Mouse (Mus musculus) kidney, adult 11 months (tissue): ENCODE results near the gene Tsc2.

Source experiments
- DNase-seq: peaks from one replicate; pipeline ENCODE4 v3.0.0; 2022

The Tsc2 gene

DNA sequence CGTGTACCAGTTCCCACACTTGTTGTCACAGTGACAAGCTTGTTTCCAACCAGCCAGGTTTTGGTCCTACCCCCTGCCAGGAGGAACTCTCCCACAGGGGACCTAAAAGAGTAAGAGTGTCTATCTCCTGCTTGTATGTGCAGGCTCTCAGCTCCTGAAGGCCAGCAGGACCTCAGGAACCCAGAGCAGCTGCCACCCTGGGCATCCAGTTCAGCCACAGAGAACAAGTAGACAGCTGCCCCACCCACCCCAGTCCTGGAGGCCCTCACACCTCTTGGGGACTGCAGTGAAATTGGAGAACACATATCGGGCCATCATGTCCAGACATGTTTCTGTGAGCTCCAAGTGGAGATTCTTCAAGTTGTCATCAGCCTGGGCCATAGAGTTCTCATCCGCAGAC lies 27.9 kb downstream of the Tsc2 start:
- DNase-seq: no peak

DNA sequence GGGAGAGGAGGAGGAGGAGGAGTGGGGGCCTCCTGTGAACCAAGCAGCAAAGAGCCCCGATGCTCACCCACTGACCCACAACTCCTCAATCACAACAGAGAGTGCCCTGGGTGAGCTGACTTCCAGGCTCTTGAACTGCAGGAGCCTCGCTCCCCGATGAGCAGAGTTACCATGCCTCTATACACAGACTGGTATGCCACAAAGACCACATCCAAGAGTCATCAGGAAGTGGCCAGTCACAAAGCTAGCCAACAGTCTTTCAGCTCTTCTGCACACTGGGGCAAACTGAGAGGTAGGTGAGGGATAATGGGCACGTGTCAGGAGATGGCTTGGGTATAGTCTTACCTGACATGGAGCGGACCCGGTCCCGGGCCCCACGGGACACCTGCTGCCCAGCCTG lies 28.5 kb downstream of the Tsc2 start:
- DNase-seq: no peak

- no peak for DNase-seq
Measured at GRCm38 (mm10) chr17:24600502-24600901, 31.9 kb downstream of the Tsc2 start.

DNA sequence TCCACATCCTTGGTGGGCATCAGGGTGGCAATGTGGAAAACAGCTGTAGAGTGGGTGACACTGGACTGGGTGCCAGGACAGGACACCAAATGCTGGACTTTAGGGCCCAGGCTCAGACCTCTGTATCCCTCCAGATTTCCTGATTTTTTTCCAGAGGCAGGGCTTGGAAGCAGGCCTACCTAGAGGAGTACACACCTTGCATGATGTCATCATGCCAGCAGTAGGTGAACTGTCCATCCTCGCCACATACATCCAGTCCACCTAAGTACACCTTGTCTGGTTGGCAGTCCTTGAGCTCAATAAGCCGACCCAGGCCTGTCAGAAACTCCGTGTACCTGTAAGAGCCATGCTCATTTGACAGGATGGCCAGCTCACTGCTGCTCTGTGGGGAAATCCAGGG lies 34.4 kb downstream of the Tsc2 start:
- DNase-seq: no peak

DNA sequence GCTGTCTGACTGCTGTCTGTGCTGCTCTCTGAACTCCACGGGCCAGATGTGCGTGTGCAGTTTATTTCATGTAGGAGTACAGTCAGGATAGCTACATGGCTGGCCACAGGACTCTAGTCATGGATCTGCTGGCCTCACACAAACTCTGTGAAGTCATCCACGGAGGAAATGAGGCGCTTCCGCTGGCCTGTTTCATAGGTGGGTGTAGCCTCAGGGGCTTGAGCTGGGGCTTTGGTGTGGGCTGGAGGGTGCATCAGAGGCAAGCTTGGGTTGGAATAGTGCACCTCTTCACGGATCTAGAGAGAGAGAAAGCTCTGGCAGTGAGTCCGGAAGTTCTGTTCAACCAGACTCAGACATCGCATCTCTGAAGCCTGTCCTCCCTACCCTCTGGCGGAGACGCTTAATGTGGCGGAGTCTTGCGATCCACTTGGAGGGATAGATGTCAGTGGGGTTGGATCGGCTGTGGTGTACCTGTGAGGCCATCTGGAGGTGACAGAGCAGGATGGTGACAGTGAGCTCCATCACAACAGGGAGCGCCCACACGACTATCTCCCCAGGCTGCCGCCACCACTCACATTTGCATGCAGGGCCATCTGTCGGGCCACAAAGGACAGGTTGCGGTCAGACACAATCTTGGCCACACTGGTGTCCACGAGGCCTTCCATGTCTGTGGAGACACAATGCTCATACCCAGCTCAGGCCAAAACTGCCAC lies 35.8 kb downstream of the Tsc2 start:
- no peak for DNase-seq

DNA sequence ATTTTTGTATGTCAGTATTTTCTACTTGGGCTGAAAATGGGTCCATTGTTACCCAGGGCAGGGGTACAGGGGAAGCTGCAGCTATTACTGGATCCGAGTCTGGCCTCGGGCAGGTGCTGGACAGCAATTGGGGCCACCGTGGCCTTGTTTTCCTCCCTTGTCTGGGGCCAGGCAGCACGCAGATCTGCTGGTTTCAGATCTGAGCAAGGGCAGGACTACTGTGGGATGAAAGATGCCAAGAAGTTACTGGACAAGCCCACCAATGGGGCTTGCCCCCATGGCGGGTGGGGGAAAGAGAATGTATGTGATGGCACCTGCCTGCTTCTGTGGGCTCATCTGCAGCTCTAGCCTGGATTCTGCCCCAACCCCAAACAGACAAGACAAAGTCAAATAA lies 36.4 kb downstream of the Tsc2 start:
- no peak for DNase-seq

GRCm38 (mm10) chr17:24595126-24596072 lies 37.0 kb downstream of the Tsc2 start:
- DNase-seq: no peak

DNA sequence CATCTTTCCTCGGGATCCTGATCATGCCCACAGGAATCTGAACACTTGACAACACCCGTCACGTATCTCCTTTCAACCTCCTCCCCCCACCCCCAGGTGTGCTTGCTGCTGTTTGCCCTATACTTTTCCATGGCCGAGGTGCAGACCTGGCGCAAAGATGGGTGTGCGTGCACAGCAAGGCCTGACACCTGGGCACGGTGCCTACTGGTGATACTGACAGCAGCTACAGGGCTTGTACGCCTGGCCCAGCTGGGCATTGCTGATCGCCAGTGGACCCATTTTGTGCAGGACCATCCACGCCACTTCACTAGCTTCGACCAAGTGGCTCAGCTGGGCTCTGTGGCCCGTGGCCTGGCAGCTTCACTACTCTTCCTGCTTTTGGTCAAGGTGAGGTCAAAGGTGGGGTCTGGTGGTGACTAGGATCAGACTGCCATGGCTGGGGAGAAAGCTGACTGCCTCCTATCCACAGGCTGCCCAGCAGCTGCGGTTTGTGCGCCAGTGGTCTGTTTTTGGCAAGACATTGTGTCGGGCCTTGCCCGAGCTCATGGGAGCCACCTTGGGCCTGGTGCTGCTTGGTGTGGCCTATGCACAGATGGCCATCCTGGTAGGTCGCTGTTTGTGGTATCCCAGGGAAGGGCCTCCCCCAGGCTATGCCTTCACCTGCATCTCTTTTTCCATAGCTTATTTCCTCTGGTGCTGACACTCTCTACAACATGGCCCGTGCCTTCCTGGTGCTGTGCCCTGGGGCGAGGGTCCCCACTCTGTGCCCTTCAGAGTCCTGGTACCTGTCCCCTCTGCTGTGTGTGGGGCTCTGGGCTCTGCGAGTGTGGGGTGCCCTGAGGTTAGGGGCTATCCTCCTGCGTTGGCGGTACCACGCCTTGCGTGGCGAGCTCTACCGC lies 38.2 kb downstream of the Tsc2 start:
- DNase-seq: no peak

GRCm38 (mm10) chr17:24593248-24593647 lies 39.2 kb downstream of the Tsc2 start:
- no peak for DNase-seq

DNA sequence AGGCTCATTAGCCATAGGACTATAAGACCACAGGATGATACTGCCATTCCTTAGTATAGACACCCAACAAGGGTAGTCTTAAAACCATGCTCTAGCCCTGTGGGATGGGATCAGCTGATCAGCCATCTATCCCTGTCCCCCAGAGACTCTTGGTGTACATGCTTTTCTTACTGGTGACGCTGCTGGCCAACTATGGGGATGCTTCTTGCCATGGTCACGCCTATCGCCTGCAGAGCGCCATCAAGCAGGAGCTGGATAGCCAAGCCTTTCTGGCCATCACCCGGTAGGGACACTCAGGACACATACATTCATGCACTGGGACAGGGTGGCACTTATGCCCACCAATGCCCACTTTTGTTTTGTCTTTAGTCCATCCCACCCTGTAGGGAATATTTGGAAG lies 40.7 kb downstream of the Tsc2 start:
- no peak for DNase-seq

DNA sequence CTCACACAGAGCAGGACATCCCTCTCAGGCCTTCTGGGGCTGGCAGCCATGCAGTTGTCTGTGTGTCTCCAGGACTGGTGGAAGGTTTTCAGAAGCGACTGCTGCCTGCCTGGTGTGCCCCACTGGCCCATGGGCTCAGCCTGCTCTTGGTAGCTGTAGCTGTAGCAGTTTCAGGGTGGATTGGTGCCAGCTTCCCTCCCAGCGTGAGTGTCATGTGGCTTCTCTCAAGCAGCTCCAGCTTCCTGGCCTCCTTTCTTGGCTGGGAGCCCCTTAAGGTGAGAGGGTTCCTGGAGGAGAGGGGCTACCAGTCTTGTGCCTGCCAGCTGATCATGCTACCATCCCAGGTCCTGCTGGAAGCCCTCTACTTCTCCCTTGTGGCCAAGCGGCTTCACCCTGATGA lies 41.5 kb downstream of the Tsc2 start:
- no peak for DNase-seq

GRCm38 (mm10) chr17:24586532-24586931 lies 45.9 kb downstream of the Tsc2 start:
- no peak for DNase-seq

- no peak for DNase-seq
Measured at GRCm38 (mm10) chr17:24584520-24584919, 47.9 kb downstream of the Tsc2 start.

DNA sequence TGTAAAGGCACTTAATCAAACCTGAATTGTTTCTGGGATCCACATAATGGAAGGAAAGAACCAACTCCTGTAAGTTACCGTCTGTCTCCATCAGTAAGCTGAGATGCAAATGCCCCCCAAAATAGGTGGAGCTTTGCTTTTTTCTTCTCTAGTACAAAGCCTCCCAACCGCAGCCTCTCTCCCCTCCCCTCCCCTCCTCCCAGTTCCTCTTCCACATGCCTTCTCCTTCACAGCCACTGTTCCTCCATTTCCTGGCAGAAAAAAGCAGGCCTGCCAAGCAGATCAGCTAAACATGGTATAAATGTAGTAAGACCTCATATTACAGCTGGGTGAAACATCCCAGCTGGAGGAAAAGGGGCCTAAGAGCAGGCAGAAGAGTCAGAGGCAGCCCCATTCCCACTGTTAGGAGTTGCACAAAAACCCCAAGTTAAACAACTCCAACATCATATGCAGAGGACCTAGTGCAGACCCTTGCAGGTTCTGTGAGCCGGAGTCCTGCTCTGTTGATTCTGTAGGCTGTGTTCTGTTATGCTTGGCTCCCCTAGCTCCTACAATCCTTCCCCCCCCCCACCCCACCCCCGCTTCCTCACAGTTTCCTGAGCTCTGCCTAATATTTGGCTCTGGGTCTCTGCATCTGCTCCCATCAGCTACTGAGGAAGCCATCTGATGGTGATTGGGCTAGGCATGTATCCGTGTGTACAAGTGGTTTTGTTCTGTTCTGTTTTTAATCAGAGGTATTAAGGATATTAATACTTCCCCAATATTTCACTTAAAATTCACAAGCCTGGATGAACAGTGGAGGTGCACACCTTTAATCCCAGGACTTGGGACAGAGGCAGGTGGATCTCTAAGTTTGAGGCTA lies 48.6 kb downstream of the Tsc2 start:
- no peak for DNase-seq

DNA sequence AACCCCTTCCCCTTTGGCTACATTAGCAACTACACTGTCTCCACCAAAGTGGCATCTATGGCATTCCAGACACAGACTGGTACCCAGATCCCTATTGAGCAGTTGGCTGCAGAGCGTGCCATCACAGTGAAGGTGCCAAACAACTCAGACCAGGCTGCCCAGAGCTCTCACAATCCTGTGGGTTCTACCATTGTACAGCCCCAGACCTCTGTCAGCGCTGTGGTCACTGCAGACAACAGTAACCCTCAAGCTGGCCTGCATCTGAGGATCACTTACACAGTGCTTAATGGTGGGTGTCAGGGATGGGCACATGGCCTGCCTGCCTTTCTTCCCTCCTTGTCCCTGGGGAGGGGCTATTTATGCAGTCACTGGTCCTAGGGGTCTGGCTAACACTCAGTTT lies 52.1 kb downstream of the Tsc2 start:
- no peak for DNase-seq

DNA sequence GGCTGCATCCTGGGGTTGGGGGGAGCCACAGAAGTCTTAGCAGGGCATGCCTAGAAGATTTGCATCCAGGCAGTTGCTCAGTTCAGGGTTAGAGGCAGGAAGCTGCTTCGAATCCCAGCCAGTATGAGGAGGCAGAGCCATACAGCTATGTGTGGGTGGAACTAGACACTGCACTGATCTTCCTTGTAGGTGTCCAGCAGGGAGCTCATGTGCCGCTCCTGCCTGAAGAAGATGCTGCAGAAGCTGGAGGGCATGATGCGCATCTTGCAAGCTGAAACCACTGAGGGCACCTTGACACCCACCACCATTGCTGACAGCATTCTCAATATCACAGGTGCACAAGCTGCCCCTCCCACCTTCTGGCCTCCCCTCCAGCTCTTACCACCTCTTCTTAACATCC lies 52.9 kb downstream of the Tsc2 start:
- DNase-seq: no peak

DNA sequence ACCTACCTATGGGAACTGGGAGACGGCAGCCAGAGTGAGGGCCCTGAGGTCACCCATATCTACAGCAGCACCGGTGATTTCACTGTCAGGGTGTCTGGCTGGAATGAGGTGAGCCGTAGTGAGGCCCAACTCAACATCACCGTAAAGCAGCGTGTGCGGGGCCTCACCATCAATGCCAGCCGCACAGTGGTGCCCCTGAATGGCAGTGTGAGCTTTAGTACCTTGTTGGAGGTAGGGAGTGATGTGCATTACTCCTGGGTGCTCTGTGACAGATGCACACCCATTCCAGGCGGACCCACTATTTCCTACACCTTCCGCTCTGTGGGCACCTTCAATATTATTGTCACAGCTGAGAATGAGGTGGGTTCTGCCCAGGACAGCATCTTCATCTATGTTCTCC lies 58.6 kb downstream of the Tsc2 start:
- DNase-seq: no peak

- no peak for DNase-seq
Measured at GRCm38 (mm10) chr17:24572651-24573245, 59.7 kb downstream of the Tsc2 start.

DNA sequence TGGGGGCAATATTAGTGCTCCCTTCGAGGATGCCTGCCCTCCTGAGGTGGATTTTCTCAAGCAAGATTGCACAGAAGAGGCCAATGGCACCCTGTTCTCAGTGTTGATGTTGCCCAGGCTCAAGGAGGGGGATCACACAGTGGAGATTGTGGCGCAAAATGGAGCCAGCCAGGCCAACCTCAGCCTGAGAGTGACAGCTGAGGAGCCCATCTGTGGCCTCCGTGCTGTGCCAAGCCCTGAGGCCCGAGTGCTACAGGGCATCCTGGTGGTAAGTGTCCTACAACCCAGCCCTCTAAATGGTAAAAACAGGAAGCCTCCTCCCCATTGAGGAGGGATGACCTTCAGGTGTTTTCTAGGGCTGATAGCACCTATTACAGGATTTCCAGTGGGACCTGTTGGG lies 62.6 kb downstream of the Tsc2 start:
- DNase-seq: no peak

GRCm38 (mm10) chr17:24567034-24567779 lies 65.2 kb downstream of the Tsc2 start:
- DNase-seq: no peak

DNA sequence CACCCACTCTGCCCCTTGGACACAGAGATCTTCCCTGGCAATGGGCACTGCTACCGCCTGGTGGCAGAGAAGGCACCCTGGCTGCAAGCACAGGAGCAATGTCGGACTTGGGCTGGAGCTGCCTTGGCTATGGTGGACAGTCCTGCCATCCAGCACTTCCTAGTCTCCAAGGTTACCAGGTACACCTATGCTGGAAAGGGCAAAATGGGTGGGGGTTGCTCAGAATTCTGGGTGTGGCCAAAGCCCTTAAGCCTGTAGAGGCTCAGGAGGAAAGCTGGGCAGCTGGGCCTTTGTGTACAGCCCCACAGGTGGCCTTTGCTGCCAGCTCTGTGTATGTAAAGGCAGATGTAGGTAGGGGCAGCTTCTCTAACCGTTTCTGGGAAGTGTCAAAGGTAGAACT lies 66.6 kb downstream of the Tsc2 start:
- no peak for DNase-seq
